In genomic region chr17:87973261-87974167, GRCm38 (mm10) we compare ENCODE assay signal across 11 mouse cellular contexts. TPM values are rescaled to one million over a fixed set of nuclear protein-coding genes. Genes with fewer than 3 reads are reported as not detected.
A peak's percentile ranks its signal among the peaks of the same experiment; 100 is the strongest.
DNase-seq lines count a peak whose midpoint lies in the region; ATAC-seq and TF ChIP-seq lines count a peak whose summit lies in the region.
"Had no signal": no experiment of that assay in that cellular context is flagged by ENCODE, and none has a peak within 500 bp of the region (broad histone marks: within the 10 kb centered on the region; RNA-seq: fewer than 3 reads in every experiment).

No protein-coding gene starts in this region.

- DNase-seq in kidney, postnatal 0 days (ENCODE audit: low spot score): no peak
- DNase-seq in kidney, adult 9 months: no peak
- peak; percentile 98 for DNase-seq in ES-CJ7 (ENCODE audit: low read depth, low spot score)
- DNase-seq in cerebellum, postnatal 4 days (ENCODE audit: low spot score in 2 of 2): no peak
- no peak for DNase-seq in frontal cortex, postnatal 25 days (ENCODE audit: low spot score in 2 of 2)
- no peak for DNase-seq in layer of hippocampus, adult 8-10 months (ENCODE audit: low spot score in 2 of 2)
- DNase-seq: cerebellum, adult 18-20 months; layer of hippocampus, postnatal 36 days had no signal

- ATAC-seq in kidney, postnatal 0 days (replicated peaks; ENCODE audit: low FRiP score, low read depth): no peak
- ATAC-seq in embryonic facial prominence, embryonic 13.5 days (ENCODE audit: insufficient number of reproducible peaks, insufficient read depth, low FRiP score, low TSS enrichment, low read depth): no peak
- ATAC-seq in liver, embryonic 12.5 days: no peak

- 0 out of 2 replicates have a peak overlapping the region, but pooled peaks have one; percentile 58 for H3K4me2 ChIP-seq in kidney, postnatal 0 days (ENCODE audit: low read length)
- H3K4me2 ChIP-seq in embryonic facial prominence, embryonic 13.5 days: peak overlapping the region; percentile 68
- H3K4me2 ChIP-seq in liver, embryonic 12.5 days: peak overlapping the region; percentile 90

- no peaks in the 10 kb centered on the region for H3K9me3 ChIP-seq in kidney, postnatal 0 days (replicated peaks; ENCODE audit: low read length)
- no peaks in the 10 kb centered on the region for H3K9me3 ChIP-seq in embryonic facial prominence, embryonic 13.5 days
- no peaks in the 10 kb centered on the region for H3K9me3 ChIP-seq in liver, embryonic 12.5 days (replicated peaks)

- H3K9ac ChIP-seq in kidney, postnatal 0 days (ENCODE audit: low read depth, low read length): no peak overlapping the region
- H3K9ac ChIP-seq in embryonic facial prominence, embryonic 13.5 days: no peak overlapping the region
- H3K9ac ChIP-seq in liver, embryonic 12.5 days: 0 out of 2 replicates have a peak overlapping the region, but pooled peaks have one; percentile 35

- 67% methylated on average over 10 of the region's 10 CpGs for WGBS in kidney, postnatal 0 days
- 60% methylated on average over 10 of the region's 10 CpGs for WGBS in embryonic facial prominence, embryonic 13.5 days
- 70% methylated on average over 10 of the region's 10 CpGs for WGBS in liver, embryonic 12.5 days (ENCODE audit: insufficient replicate concordance)

- no peaks in the 10 kb centered on the region for H3K36me3 ChIP-seq in kidney, postnatal 0 days (ENCODE audit: insufficient read depth, low read length)
- peaks cover 7% of the 10 kb centered on the region; the same call in 1 of the 2 replicates for H3K36me3 ChIP-seq in embryonic facial prominence, embryonic 13.5 days
- peaks cover 14% of the 10 kb centered on the region for H3K36me3 ChIP-seq in liver, embryonic 12.5 days

- peaks cover 8% of the 10 kb centered on the region; the same call in 1 of the 2 replicates for H3K4me1 ChIP-seq in kidney, postnatal 0 days (replicated peaks; ENCODE audit: insufficient read depth, low read length)
- peaks cover 28% of the 10 kb centered on the region for H3K4me1 ChIP-seq in embryonic facial prominence, embryonic 13.5 days
- peaks cover 49% of the 10 kb centered on the region for H3K4me1 ChIP-seq in liver, embryonic 12.5 days

- TF ChIP-seq CTCF in kidney, postnatal 0 days (IDR thresholded peaks at IDR 0.05; ENCODE audit: low read depth): no peak

- H3K27me3 ChIP-seq in kidney, postnatal 0 days (ENCODE audit: insufficient read depth, low read length): no peaks in the 10 kb centered on the region
- H3K27me3 ChIP-seq in embryonic facial prominence, embryonic 13.5 days: no peaks in the 10 kb centered on the region
- H3K27me3 ChIP-seq in liver, embryonic 12.5 days (replicated peaks): no peaks in the 10 kb centered on the region

- H3K27ac ChIP-seq in kidney, postnatal 0 days: no peak overlapping the region
- no peak overlapping the region for H3K27ac ChIP-seq in embryonic facial prominence, embryonic 13.5 days
- no peak overlapping the region for H3K27ac ChIP-seq in liver, embryonic 12.5 days

- no peak overlapping the region for H3K4me3 ChIP-seq in kidney, postnatal 0 days (replicated peaks; ENCODE audit: low read depth, low read length)
- H3K4me3 ChIP-seq in embryonic facial prominence, embryonic 13.5 days: no peak overlapping the region
- peak overlapping the region; percentile 77 for H3K4me3 ChIP-seq in liver, embryonic 12.5 days

RNA-seq across cellular contexts. Expression of gene Msh6, which starts 1.3 kb away (rescaled TPM):
- 28.6 and 32.0 TPM in 2 replicates for polyA plus RNA-seq in kidney, postnatal 0 days (2015; fragmentation: Nextera tagmentation; extraction: Ambion mirVana)
- polyA plus RNA-seq in embryonic facial prominence, embryonic 13.5 days (2015; fragmentation: Nextera tagmentation; extraction: Ambion mirVana): 54.6 and 55.0 TPM in 2 replicates
- polyA plus RNA-seq in liver, embryonic 12.5 days (2016; fragmentation: Nextera tagmentation; extraction: Ambion mirVana): 52.0 and 52.4 TPM in 2 replicates
- 10 to 100 TPM; 15.0 to 15.8 (median 15.6) TPM for total RNA-seq in layer of hippocampus, adult 8-10 months (2022)

RNA-seq across cellular contexts. Expression of gene Rpl36-ps4, which starts 52.7 kb away (rescaled TPM):
- polyA plus RNA-seq in kidney, postnatal 0 days (2015; fragmentation: Nextera tagmentation; extraction: Ambion mirVana): not detected in 2 replicates
- polyA plus RNA-seq in embryonic facial prominence, embryonic 13.5 days (2015; fragmentation: Nextera tagmentation; extraction: Ambion mirVana): not detected in 2 replicates
- not detected in 2 replicates for polyA plus RNA-seq in liver, embryonic 12.5 days (2016; fragmentation: Nextera tagmentation; extraction: Ambion mirVana)
- total RNA-seq in layer of hippocampus, adult 8-10 months (2022): not detected
- total RNA-seq: layer of hippocampus, postnatal 36 days had no signal
- polyA plus RNA-seq: spleen, adult 2 months had no signal
